Mouse (Mus musculus): ENCODE results near the gene Atp8a2. TPM values are rescaled to one million over a fixed set of nuclear protein-coding genes. Genes with fewer than 3 reads are reported as not detected.
"Not testable (repeated sequence)": the region's sequence is repeated elsewhere in the genome, so short reads cannot be mapped to it uniquely, and the experiment has no call there.

Gene Atp8a2
- polyA plus RNA-seq, 1 experiment from 2014 or later = 36.6 TPM

- Histone ChIP-seq H3K9me3 (no peaks in the 10 kb centered on the region), H3K9ac (no peak overlapping the region), H3K27me3 (no peaks in the 10 kb centered on the region), H3K27ac (replicated peaks) (no peak overlapping the region), H3K4me3 (no peak overlapping the region), H3K4me2 (no peak overlapping the region), H3K4me1 (replicated peaks) (peaks cover 7% of the 10 kb centered on the region; the same call in 1 of the 2 replicates), H3K36me3 (no peaks in the 10 kb centered on the region)
- WGBS = 30% methylated on average over 14 of the region's 14 CpGs
- ATAC-seq (ENCODE audit: low read depth) = no peak
Measured at GRCm38 (mm10) chr14:59846609-59847375, 350.2 kb downstream of the Atp8a2 start.

- Histone ChIP-seq H3K4me2 (no peak overlapping the region), H3K27ac (replicated peaks) (no peak overlapping the region), H3K4me1 (replicated peaks) (peaks cover 7% of the 10 kb centered on the region; the same call in 1 of the 2 replicates), H3K27me3 (no peaks in the 10 kb centered on the region), H3K4me3 (no peak overlapping the region), H3K9ac (no peak overlapping the region), H3K9me3 (no peaks in the 10 kb centered on the region), H3K36me3 (no peaks in the 10 kb centered on the region)
- WGBS = 78% methylated on average over 6 of the region's 6 CpGs
- no peak for ATAC-seq (ENCODE audit: low read depth)
Measured at GRCm38 (mm10) chr14:59843264-59843942, 353.6 kb downstream of the Atp8a2 start.

DNA sequence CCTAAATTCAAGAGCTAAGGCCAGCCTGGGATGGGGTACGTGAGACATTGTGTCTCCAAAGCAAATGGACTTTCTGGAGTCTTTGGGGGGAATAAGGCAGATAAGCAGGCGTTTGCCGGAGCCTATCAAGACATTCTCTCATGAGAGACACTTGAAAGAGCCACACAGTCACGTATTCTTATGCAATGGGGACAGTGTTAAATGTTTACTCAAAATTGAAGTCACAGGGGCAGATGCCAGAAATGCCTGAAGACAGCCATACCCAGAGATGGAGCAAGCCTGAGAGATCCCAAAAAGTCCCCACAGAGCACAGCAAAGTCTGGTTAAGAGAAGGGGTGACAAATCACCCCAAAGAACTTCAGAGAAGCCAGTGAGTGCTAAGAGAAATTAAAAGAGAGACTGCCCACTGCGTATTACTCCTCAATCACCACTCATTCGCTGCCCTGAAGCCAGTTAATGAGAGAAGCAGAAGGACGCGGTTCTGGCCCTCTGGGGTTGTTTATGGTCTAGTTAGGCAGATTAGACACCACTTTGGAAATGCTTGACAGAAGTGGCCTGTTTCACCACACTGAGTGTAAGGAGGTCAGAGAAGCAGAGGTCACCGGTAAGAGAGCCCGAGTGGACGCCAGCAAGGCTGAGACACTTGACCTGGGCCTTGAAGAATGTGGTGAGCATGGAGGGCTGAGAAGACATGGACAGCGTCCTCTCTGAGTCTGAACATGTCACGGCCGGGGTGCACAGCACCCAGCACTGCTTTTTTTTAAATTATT lies 356.8 kb downstream of the Atp8a2 start:
- no peak for ATAC-seq (ENCODE audit: low read depth)
- no peak overlapping the region for H3K27ac ChIP-seq (replicated peaks)
- H3K4me1 ChIP-seq (replicated peaks) = no peaks in the 10 kb centered on the region
- H3K36me3 ChIP-seq = no peaks in the 10 kb centered on the region
- no peaks in the 10 kb centered on the region for H3K27me3 ChIP-seq
- no peaks in the 10 kb centered on the region for H3K9me3 ChIP-seq
- no peak overlapping the region for H3K4me3 ChIP-seq
- H3K4me2 ChIP-seq = no peak overlapping the region
- WGBS = 78% methylated on average over 14 of the region's 14 CpGs
- no peak overlapping the region for H3K9ac ChIP-seq

DNA sequence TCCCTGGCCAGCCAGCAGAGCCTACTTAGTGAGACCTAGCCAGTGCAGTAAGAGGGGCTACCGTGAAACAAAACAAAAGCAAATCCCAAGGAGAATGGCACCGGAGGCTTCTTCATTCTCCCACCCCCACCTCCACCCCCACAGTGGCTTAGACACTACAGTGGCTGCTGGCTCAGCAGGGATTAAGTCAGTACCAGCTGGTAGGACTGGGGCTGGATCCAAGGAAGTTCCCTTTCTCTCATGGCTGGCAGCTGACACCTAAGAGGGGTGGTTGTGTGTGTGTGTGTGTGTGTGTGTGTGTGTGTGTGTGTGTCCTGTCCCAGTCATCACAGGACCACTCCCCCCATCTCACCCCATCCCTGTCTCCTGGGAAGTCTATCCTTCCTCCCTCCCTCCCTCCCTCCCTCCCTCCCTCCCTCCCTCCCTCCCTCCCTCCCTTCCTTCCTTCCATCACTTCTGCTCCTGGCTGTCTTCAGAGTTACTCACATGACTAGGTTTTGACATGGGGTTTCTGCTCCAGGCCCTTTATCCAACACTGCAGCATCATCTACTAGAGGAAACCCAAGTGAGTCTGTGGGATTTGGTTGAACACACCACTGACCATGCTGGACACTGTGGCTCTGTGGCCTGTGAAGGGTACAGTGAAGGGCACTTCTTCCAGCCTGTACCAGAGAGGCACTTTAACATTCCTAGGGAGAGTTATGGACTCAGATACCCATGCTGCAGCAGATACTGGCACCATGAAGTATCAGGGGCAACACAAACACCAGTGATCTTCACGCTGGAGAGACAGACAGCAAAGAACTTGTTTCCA lies 358.3 kb downstream of the Atp8a2 start:
- H3K27ac ChIP-seq (replicated peaks); H3K9me3 ChIP-seq; H3K36me3 ChIP-seq; H3K4me3 ChIP-seq; H3K4me2 ChIP-seq; H3K9ac ChIP-seq; H3K4me1 ChIP-seq (replicated peaks); H3K27me3 ChIP-seq: not testable (repeated sequence)
- ATAC-seq (ENCODE audit: low read depth) = peak; percentile 47
- WGBS = 89% methylated on average over 1 of the region's 3 CpGs

DNA sequence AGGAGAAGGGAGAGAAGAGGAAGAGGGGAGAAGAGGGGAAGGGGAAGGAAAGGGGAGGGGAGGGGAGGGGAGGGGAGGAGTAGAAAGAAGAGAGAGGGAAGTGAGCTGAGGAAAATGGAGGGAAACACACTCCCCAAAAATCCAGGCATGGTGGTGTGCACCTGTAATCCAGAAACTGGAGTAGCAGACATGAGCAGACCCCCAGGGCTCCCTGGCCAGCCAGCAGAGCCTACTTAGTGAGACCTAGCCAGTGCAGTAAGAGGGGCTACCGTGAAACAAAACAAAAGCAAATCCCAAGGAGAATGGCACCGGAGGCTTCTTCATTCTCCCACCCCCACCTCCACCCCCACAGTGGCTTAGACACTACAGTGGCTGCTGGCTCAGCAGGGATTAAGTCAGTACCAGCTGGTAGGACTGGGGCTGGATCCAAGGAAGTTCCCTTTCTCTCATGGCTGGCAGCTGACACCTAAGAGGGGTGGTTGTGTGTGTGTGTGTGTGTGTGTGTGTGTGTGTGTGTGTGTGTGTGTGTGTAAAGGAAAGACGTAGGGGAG lies 359.2 kb downstream of the Atp8a2 start:
- H3K9me3 ChIP-seq; H3K4me1 ChIP-seq (replicated peaks); H3K4me3 ChIP-seq; H3K27me3 ChIP-seq; H3K9ac ChIP-seq; H3K4me2 ChIP-seq; H3K27ac ChIP-seq (replicated peaks); H3K36me3 ChIP-seq: not testable (repeated sequence)
- ATAC-seq (ENCODE audit: low read depth) = peak; percentile 59; the same call in 1 of the 2 replicates
- WGBS = no CpG with 5 or more reads among the region's 3 CpGs

DNA sequence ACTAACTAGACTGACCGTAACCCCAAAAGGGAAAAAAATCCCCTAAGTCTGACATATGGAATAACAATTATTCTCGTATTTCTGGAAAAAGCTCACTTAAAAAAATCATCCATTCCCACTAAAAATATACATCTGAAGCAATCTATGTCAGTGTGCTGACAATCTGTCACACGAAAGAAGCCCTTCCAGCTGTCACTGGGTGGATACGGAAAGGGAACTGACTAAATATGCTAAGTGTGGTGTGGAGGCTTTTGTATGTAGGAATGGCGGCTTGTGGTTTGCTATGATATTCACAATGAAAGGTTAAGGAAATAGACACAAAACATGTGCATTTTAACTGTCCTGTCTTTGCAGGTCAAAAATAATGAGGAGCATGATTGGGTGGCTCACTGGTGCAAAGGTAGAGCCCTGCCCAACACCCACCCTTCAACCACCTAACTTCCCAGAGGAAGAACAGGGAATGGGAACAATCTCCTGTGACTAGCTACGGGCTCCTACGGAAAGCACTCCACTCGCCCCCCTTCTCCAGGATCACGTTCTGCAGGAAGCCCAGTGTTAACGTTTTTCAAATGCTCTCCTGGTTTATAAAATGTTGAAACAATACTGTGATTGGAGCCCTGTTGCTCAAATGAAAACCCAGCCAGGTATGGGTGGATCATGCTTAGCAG lies 360.0 kb downstream of the Atp8a2 start:
- H3K9ac ChIP-seq = no peak overlapping the region
- no peaks in the 10 kb centered on the region for H3K27me3 ChIP-seq
- WGBS = 60% methylated on average over 10 of the region's 10 CpGs
- no peaks in the 10 kb centered on the region for H3K4me1 ChIP-seq (replicated peaks)
- H3K4me2 ChIP-seq = no peak overlapping the region
- H3K27ac ChIP-seq (replicated peaks) = no peak overlapping the region
- no peak overlapping the region for H3K4me3 ChIP-seq
- no peaks in the 10 kb centered on the region for H3K9me3 ChIP-seq
- no peaks in the 10 kb centered on the region for H3K36me3 ChIP-seq
- ATAC-seq (ENCODE audit: low read depth) = no peak

- no peaks in the 10 kb centered on the region for H3K27me3 ChIP-seq
- ATAC-seq (ENCODE audit: low read depth) = no peak
- no peak overlapping the region for H3K9ac ChIP-seq
- H3K4me1 ChIP-seq (replicated peaks) = no peaks in the 10 kb centered on the region; the same call in 1 of the 2 replicates
- H3K9me3 ChIP-seq = no peaks in the 10 kb centered on the region
- no peak overlapping the region for H3K27ac ChIP-seq (replicated peaks)
- no peak overlapping the region for H3K4me3 ChIP-seq
- no peak overlapping the region for H3K4me2 ChIP-seq
- no peaks in the 10 kb centered on the region for H3K36me3 ChIP-seq
- 83% methylated on average over 5 of the region's 5 CpGs for WGBS
Measured at GRCm38 (mm10) chr14:59829580-59829979, 367.4 kb downstream of the Atp8a2 start.

- WGBS = 68% methylated on average over 5 of the region's 5 CpGs
- H3K4me3 ChIP-seq = no peak overlapping the region
- no peaks in the 10 kb centered on the region; the same call in 1 of the 2 replicates for H3K4me1 ChIP-seq (replicated peaks)
- H3K9me3 ChIP-seq = no peaks in the 10 kb centered on the region
- no peak overlapping the region for H3K9ac ChIP-seq
- no peaks in the 10 kb centered on the region for H3K27me3 ChIP-seq
- no peak for ATAC-seq (ENCODE audit: low read depth)
- no peak overlapping the region for H3K27ac ChIP-seq (replicated peaks)
- H3K36me3 ChIP-seq = no peaks in the 10 kb centered on the region
- no peak overlapping the region for H3K4me2 ChIP-seq
Measured at GRCm38 (mm10) chr14:59827409-59827808, 369.6 kb downstream of the Atp8a2 start.

- 0 out of 2 replicates have a peak overlapping the region, but pooled peaks have one; percentile 22 for H3K9ac ChIP-seq
- H3K9me3 ChIP-seq = peaks cover 6% of the 10 kb centered on the region; the same call in 1 of the 2 replicates
- H3K27ac ChIP-seq (replicated peaks) = peak overlapping the region; percentile 77
- peak; percentile 37; the same call in 1 of the 2 replicates for ATAC-seq (ENCODE audit: low read depth)
- peaks cover 14% of the 10 kb centered on the region for H3K4me1 ChIP-seq (replicated peaks)
- H3K36me3 ChIP-seq = no peaks in the 10 kb centered on the region
- H3K27me3 ChIP-seq = no peaks in the 10 kb centered on the region
- 43% methylated on average over 3 of the region's 3 CpGs for WGBS
- no peak overlapping the region for H3K4me2 ChIP-seq
- no peak overlapping the region for H3K4me3 ChIP-seq
Measured at GRCm38 (mm10) chr14:59820115-59820419, 376.9 kb downstream of the Atp8a2 start.

DNA sequence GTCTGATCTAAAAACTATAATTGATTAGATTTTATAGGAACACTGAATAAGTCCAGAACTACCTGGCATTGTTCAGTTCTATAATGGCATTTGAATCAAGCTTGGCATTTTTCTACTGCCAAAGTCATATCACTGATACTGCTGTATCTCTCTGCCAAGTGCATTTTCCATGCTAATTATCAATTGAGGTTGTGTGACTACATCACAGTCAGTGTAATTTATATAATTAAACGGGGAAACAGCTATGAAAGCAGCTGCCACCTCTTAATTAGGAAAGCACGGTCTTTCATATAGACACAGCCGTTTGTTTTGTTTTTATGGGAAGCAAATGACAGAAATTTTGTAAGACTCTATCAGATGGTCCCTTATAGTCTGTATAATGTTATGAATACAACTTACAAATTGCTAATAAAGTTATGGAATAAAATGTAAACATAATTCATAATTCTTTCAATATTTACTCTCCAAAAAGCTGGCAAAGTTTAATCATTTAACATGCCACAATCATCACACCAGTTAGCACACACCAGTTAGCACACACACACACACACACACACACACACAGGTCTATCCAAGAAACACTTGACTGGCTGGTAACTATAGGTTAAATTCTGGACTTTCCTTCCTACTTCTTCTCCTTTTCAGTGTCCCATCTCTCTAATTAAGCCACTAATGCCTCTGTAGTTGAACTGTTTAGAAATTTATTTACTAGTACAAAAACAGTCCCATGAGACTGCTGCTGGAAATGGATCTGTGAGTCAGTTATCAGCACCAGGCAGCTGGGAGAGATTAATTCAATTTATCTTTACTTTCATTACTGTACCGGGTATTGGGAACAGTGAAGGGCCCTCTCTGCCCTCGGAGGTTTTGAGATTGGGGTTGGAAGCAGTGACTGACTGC lies 377.5 kb downstream of the Atp8a2 start:
- WGBS = 39% methylated on average over 5 of the region's 5 CpGs
- Histone ChIP-seq H3K4me3 (no peak overlapping the region), H3K4me1 (replicated peaks) (peaks cover 14% of the 10 kb centered on the region), H3K9ac (0 out of 2 replicates have a peak overlapping the region, but pooled peaks have one; percentile 22), H3K27ac (replicated peaks) (peak overlapping the region; percentile 77), H3K9me3 (peaks cover 6% of the 10 kb centered on the region; the same call in 1 of the 2 replicates), H3K27me3 (no peaks in the 10 kb centered on the region), H3K4me2 (no peak overlapping the region), H3K36me3 (no peaks in the 10 kb centered on the region)
- ATAC-seq (ENCODE audit: low read depth) = peak; percentile 76
